Mouse (Mus musculus): ENCODE data around the gene Grm5.

DNA sequence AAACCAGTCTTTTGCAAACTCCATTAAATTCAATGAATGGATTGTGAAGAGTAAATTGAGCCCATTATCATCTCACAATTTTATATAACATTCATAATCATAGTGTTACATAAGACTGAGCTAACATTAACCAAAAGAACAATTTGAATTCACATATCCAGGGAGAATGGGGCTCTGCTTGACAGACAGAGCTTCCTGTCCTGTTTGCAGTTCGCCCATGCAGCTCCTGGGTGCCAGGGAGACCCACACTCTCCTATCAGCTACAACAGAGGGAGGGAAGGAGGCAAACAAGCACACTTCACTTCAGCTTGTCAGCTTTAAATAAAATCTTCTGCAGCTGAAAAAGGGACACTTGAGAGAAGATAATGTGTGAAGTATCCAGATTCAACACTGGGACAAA is 389.2 kb downstream of the Grm5 start:
- no peak for TF ChIP-seq CTCF (IDR thresholded peaks at IDR 0.05; ENCODE audit: borderline replicate concordance, extremely low read depth, insufficient read depth, insufficient read length)
- no peak for TF ChIP-seq POLR2A (IDR thresholded peaks at IDR 0.05; ENCODE audit: borderline replicate concordance, extremely low read depth, insufficient read depth, insufficient read length, poor library complexity, severe bottlenecking)
